Mouse (Mus musculus): Measurements from ENCODE around the gene Ndufaf8. TPM values are rescaled to one million over a fixed set of nuclear protein-coding genes. Genes with fewer than 3 reads are reported as not detected.

The Ndufaf8 gene
- polyA plus RNA-seq, 1 experiment from 2014 or later: 92.6 TPM

Small RNAs within 50 kb of the gene (microRNA-seq; reads per million reads assigned to microRNA genes)
- gene Gm25948: not detected

Other genes with a start within 250 kb of the Ndufaf8 start
- 69.8 and 70.5 TPM in 2 replicates for gene Chmp6, start 185.5 kb upstream of the Ndufaf8 start, polyA plus RNA-seq (2015; fragmentation: Nextera tagmentation; extraction: Ambion mirVana)
- 13.0 and 13.9 TPM in 2 replicates for gene Baiap2, start 156.2 kb upstream of the Ndufaf8 start, polyA plus RNA-seq (2015; fragmentation: Nextera tagmentation; extraction: Ambion mirVana)
- gene Aatk, start 51.8 kb upstream of the Ndufaf8 start, polyA plus RNA-seq (2015; fragmentation: Nextera tagmentation; extraction: Ambion mirVana): 1.3 and 1.4 TPM in 2 replicates
- 13.2 and 14.5 TPM in 2 replicates for gene Cep131, start 12.1 kb upstream of the Ndufaf8 start, polyA plus RNA-seq (2015; fragmentation: Nextera tagmentation; extraction: Ambion mirVana)
- 16.3 and 16.9 TPM in 2 replicates for gene Tepsin, start 197 bp upstream of the Ndufaf8 start, polyA plus RNA-seq (2015; fragmentation: Nextera tagmentation; extraction: Ambion mirVana)
- gene Slc38a10, start 52.4 kb downstream of the Ndufaf8 start, polyA plus RNA-seq (2015; fragmentation: Nextera tagmentation; extraction: Ambion mirVana): 87.3 and 93.5 TPM in 2 replicates
- 4.6 and 4.7 TPM in 2 replicates for gene Bahcc1, start 134.0 kb downstream of the Ndufaf8 start, polyA plus RNA-seq (2015; fragmentation: Nextera tagmentation; extraction: Ambion mirVana)
- gene Actg1, start 249.6 kb downstream of the Ndufaf8 start, polyA plus RNA-seq (2015; fragmentation: Nextera tagmentation; extraction: Ambion mirVana): 1,134 and 1,179 TPM in 2 replicates

Measured in heart, embryonic 16.5 days (tissue).